Mouse (Mus musculus) Patski (cell line): ENCODE measurements around the gene AI854703. TPM values are rescaled to one million over a fixed set of nuclear protein-coding genes. Genes with fewer than 3 reads are reported as not detected.

Source experiments
- ATAC-seq: fragments of 100-300 bp; one replicate; pipeline ENCODE4 v1.8.0; 2021
- CTCF ChIA-PET: fragments of 350-600 bp; sonication (Branson Sonifier 250); formaldehyde crosslinking; loops from one replicate; lab custom pipeline; 2022; ENCODE audit warnings: inconsistent platforms; lab: Charles Lee
- POLR2A ChIA-PET: fragments of 350-600 bp; sonication (Branson Sonifier 250); formaldehyde crosslinking; loops from one replicate; lab custom pipeline; 2022; ENCODE audit warnings: antibody characterized with exemption, inconsistent platforms; lab: Charles Lee
- DNase-seq: peaks from one replicate; pipeline ENCODE4 v3.0.0-alpha.2; 2011; ENCODE audit warnings: low read depth, low spot score
- H3K27me3 ChIP-seq: fragments of 371-371 bp; one replicate; pipeline ENCODE4 v1.5.1; 2021
- CTCF ChIP-seq: fragments of 100-300 bp; IDR thresholded peaks from one replicate; pipeline ENCODE4 v1.5.1; 2021
- in situ Hi-C: fragments of 300-500 bp; cut with MboI; formaldehyde crosslinking; loops from 3 replicates; pipeline ENCODE4 v1.11.1; 2018; ENCODE audit warnings: low pct_unique_long_range_greater_than_20kb, mixed read lengths
- polyA plus RNA-seq: library from polyadenylated mRNA; unstranded; gene quantifications from one replicate; pipeline ENCODE4 v1.2.3, GENCODE M21; 2021

Gene AI854703
- polyA plus RNA-seq, 1 experiment from 2014 or later, result 25.6 TPM

DNA sequence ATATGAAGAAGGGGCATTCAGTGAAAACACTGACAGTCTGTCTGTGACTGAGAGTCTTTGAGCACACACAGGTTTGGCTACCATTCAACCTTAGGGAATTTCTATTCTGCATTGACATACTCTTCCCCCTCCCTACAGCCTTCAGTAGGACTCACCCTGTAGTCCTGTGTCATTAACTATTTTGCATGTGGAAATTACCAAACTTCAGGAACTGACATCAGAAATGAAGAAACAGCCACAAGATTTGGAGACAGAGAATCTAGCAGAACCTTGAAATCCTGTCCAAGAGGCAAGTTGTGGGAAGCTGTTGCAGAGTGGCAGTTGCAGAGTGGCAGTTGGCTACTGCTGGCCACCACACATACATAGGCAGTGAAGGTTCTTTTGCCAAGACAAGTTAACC is 41.5 kb downstream of the AI854703 start:
- ChIA-PET CTCF (interaction anchor here (0.9 kb wide), 1 partner anchor 21 kb away, joined by 3 read pairs; the partner anchor contains the start of gene Gimap8), POLR2A (no interaction called here)
- ATAC-seq, result no peak
- H3K27me3 ChIP-seq, result no peaks in the 10 kb centered on the region
- DNase-seq, result no peak
- TF ChIP-seq CTCF, result no peak
- in situ Hi-C loops, result no loop called here

DNA sequence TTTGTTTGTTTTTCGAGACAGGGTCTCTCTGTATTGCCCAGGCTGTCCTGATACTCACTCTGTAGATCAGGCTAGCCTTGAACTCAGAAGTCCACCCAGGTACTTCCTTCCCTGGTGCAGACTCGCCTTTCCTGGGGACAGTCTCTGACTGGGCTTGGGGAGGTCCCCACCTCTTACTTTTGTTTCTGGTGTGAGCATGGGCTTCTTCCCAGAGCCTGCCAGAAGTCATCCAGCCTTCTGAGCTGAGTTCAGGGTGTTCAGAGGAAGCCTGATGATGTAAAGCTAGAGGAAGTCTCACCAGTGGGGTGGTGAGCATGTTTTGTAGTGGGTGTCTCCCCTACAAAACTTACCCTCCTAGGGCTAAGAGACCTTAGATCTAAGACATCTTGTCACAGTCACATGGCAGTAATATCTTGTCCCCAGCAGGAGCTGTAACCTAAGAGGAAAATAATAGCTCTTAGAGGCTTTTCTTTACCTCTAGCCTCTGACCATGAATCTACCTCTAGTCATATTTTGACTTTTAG is 42.9 kb downstream of the AI854703 start:
- ChIA-PET POLR2A (no interaction called here), CTCF (interaction anchor here (1.3 kb wide), 1 partner anchor 12 kb away, joined by 4 read pairs; no protein-coding TSS in a partner anchor)
- DNase-seq (no peak), ATAC-seq (no peak)
- H3K27me3 ChIP-seq, result no peaks in the 10 kb centered on the region
- TF ChIP-seq CTCF, result no peak
- in situ Hi-C loops, result no loop called here

DNA sequence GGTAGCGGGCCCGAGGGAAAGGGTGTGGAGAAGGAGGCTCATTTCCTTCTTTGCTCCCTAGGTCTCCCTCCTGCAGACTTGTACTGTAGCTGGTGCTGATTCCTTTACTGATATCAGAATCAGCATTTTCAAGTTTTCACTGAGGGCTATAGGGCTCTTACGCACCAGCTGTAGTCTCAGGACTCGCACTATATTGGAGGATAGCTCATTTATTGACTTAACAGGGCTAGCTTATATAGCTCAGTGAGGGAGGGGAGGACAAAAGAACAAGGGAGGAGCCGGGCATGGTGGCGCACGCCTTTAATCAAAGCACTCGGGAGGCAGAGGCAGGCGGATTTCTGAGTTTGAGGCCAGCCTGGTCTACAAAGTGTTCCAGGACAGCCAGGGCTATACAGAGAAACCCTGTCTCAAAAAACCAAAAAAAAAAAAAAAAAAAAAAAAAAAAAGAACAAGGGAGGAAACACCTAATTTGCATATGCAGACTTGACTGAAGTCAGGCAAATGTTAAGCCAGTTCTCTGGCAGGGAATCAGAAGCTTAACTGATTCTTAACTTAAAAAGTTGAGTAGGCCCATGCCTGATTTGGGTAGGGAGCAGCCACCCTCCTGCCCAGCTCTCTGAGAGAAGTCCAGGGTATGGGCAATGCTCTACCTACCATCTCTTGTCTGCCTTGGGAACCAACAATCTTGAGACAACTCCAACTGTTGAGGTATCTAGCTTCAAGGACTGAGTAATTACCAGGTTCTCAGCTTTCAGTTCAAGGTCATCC is 47.9 kb downstream of the AI854703 start:
- ChIA-PET POLR2A (no interaction called here), CTCF (no interaction called here)
- H3K27me3 ChIP-seq, result no peaks in the 10 kb centered on the region
- ATAC-seq, result no peak
- in situ Hi-C loops, result no loop called here
- no peak for TF ChIP-seq CTCF
- no peak for DNase-seq

DNA sequence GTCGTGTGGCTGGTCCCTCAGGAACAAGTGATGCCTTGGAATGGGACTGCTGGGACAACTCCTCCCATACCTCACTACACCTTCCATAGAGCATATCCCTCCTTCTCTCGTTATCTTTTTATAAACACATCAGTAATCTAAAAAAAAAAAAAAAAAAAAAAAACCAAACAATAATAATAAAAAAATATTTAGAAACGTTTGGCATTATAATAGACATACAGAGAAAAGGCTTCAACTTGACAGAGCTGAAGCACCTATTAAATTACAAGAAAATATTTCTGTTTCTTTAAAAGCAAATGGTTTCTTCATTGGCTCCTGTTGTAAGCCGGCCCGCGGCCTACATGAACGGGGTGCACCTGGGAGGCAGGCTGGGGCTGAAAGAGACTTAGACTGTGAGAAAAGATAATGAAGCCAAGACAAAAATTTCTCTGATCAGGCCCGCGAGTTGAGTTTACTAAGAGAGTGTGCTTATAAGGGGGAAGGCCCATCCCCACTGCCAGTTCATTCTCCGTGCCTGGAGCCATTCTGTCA is 48.9 kb downstream of the AI854703 start:
- DNase-seq (no peak), ATAC-seq (no peak)
- CTCF ChIA-PET, result interaction anchor here (1.0 kb wide), 1 partner anchor 30 kb away, joined by 3 read pairs; no protein-coding TSS in a partner anchor

DNA sequence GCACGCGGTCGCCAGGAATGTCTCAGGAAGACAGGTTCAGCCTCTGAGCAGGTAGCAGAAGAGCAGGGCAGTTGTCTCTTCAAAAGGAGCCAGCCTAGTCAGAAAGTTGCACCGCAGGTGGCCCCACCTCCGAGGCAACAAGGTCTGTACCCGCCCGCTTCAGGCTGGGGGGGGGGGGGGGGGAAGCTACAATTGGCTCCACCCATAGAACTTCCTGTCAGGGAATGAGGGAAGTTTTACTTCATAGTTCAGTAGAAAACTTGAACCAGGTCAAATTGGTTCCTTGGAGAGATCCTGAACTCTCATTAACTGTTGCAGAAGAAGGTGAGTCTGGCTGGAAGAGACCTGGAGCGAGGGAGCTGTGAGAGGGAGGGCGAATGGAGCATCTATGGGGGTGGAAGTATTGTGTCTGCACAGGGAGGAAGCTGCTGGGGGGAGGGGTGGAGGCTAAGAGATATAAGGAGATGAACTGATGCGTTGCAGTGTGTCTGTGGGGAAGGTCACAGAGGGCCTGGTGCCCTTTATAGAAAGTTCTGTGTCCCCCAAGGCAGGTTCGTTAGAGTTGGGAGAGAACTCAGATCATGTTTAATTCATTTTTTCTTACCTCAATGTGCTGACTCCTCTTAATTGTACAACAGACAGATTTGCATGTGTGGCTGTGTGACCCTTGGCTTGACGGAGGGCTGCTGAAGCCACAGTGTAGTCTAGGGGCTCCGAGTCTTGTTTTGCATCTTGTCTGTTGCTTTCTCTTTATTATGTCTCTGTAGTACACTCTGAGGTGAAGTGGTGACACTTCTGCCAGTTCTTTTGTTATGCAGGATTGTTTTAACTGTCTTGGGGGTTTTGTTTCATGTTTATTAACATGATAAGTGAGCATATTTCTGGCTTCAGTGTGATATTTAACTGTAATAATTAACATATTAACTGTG is 49.6 kb downstream of the AI854703 start, which contains the start of gene Gimap9:
TSS of gene Gimap9 (plus strand) at position 199 of the 929 bp plus-strand sequence.
- in situ Hi-C loops, result no loop called here
- ChIA-PET POLR2A (no interaction called here), CTCF (interaction anchor here (1.0 kb wide), 1 partner anchor 31 kb away, joined by 3 read pairs; no protein-coding TSS in a partner anchor)
- peak; percentile 10 for DNase-seq
- no peak for ATAC-seq
- TF ChIP-seq CTCF, result no peak
- H3K27me3 ChIP-seq, result no peaks in the 10 kb centered on the region

More for the DNA sequence above, 48.9 kb downstream of the AI854703 start:
- POLR2A ChIA-PET, result no interaction called here
- in situ Hi-C loops, result no loop called here
- H3K27me3 ChIP-seq, result no peaks in the 10 kb centered on the region
- no peak for TF ChIP-seq CTCF

DNA sequence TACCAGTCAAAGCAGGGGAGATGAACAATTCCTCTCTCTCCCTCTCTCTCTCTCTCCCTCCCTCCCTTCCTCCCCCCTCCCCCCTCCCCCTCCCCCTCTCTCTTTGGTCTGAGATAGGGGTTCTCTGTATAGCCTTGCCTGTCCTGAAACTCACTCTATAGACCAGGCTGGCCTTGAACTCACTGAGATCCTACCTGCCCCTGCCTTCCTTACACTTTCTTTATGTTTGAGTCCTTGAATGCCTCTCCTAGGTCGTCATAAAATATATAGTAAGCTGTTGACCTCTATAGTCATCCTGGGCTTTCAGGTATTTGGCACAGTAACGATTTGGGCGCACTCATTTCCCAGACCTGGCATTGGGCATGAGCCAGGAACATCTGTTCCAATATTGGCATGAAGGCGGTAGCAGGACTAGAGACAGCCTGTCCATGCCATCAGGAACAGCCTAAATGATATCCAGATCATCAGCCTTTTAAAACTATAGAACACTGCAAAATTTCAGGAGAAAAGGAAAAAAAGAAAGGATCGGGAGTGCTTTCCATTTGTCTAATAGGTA is 50.4 kb downstream of the AI854703 start:
- ChIA-PET CTCF (no interaction called here), POLR2A (no interaction called here)
- no peak for DNase-seq
- no peak for ATAC-seq
- no peak for TF ChIP-seq CTCF
- H3K27me3 ChIP-seq, result no peaks in the 10 kb centered on the region
- in situ Hi-C loops, result no loop called here

DNA sequence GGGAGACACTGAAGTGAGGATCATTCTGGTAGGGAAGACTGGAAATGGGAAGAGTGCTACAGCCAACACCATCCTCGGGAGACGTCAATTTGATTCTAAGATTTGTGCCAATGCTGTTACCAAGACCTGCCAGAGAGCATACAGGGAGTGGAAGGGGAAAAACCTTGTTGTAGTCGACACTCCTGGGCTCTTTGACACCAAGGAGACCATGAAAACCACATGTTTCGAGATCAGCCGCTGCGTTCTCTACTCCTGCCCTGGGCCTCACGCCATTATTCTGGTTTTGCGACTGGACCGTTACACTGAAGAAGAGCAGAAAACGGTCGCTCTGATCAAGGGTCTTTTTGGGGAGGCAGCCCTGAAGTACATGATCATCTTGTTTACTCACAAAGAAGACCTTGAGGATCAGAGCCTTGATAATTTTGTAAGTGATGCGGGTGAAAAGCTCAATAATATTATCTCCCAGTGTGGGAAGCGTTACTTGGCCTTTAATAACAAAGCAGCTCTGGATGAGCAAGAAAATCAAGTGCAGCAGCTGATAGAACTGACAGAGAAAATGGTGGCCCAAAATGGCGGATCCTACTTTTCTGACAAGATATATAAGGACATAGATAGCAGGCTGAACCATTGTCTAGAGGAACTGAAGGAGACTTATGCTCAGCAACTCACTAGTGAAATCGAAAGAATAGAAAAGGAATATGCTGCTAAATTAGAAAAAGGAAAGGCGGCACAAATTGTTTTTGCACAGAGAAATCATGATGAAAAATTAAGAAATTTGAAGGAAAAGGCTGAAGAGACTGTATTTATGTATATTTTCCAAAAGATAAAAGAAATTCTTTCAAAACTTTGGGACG is 51.2 kb downstream of the AI854703 start:
- DNase-seq, result no peak
- in situ Hi-C loops, result no loop called here
- ChIA-PET POLR2A (no interaction called here), CTCF (no interaction called here)
- H3K27me3 ChIP-seq, result no peaks in the 10 kb centered on the region
- no peak for ATAC-seq
- TF ChIP-seq CTCF, result no peak

DNA sequence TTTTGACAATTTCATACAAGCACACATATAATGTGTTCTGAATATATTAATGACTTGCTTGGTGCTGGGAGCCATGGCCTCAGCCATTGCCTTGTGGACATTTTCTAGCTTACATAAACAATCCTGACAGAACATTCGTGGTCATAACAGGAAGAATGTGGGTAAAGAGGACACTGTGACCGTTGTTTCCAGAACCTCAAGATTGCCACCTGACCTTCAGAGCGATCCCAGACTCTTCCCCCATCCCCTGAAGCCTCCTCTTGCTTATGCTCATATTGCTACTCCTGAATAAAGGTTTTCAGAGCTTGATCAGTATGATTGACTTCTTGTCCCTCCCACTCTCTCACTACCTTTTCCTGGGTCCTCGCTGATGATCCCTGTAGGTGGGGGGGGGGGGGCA is 51.8 kb downstream of the AI854703 start:
- ChIA-PET CTCF (no interaction called here), POLR2A (no interaction called here)
- no peak for ATAC-seq
- H3K27me3 ChIP-seq, result no peaks in the 10 kb centered on the region
- TF ChIP-seq CTCF, result no peak
- DNase-seq, result no peak
- in situ Hi-C loops, result no loop called here

DNA sequence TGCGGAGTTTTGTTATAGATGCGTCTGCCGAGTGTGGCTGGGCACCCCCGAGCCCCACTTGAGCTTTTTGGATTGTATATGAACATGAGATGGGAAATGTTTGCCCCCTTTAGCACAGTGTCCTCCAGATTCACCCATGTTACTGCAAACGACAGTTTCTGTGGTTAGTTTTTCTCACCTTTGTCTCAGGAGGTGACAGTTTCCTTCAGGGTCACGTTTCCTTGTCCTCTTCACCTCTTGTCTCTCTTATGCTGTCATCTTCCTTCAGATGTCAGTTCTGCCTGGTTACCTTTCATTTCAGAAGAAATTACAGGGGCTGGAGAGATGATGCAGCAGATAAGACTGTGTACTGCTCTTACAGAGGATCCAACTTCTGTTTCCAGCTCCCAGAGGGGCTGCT is 53.1 kb downstream of the AI854703 start:
- DNase-seq (no peak), ATAC-seq (no peak)
- CTCF ChIA-PET, result no interaction called here
- TF ChIP-seq CTCF, result no peak
- H3K27me3 ChIP-seq, result no peaks in the 10 kb centered on the region
- in situ Hi-C loops, result no loop called here
- POLR2A ChIA-PET, result interaction anchor here (0.6 kb wide), 1 partner anchor 33 kb away, joined by 4 read pairs; the partner anchor contains the start of gene Gimap8
